Mouse (Mus musculus) adrenal gland, postnatal 10 days (tissue): ENCODE measurements around the gene Appbp2. TPM values are rescaled to one million over a fixed set of nuclear protein-coding genes. Genes with fewer than 3 reads are reported as not detected.
"Not testable (repeated sequence)": the region's sequence is repeated elsewhere in the genome, so short reads cannot be mapped to it uniquely, and the experiment has no call there.

Experiments
- DNase-seq: peaks from one replicate; pipeline ENCODE4 v3.0.0; 2021; ENCODE audit warnings: mixed read lengths
- total RNA-seq, 2 experiments: library from RNA; stranded (reverse); gene quantifications; 2 replicates each; pipeline ENCODE4 v1.2.3; 2021

Appbp2 gene
- total RNA-seq, 2 experiments from 2014 or later: 40.5 to 41.1 TPM

DNA sequence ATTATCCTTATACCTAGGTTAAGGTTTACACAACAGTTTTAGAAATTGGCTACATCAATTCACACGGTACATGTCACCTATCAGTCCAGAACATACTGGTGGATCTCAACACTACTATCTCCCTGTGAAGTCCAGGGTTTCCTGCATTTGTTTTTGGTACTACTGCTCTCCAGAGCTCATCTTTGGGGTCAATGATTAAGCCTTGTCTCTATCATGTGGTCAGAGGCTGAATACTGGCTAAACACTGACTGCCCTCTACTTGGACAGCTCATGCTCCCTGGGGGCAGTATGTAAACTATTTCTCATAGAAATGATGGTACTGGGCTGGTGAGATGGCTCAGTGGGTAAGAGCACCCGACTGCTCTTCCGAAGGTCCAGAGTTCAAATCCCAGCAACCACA, 11.7 kb downstream of the Appbp2 start:
- no peak for DNase-seq

DNA sequence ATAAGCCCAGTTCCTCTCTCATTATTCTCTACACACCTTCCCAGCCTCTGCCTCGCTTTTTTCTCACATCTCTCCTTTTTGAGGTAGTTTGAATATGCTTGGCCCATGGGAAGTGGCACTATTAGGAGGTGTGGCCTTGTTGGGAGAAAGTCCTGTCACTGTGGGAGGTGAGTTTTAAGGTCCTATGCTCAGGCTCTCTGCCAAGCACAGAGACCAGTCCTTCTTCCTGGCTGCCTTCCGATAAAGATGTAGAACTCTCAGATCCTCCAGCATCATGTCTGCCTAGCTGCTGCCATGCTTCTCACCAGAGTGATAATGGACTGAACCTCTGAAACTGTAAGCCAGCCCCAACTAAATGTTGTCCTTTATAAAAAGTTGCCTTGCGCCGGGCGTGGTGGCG, 12.4 kb downstream of the Appbp2 start:
- no peak for DNase-seq

DNA sequence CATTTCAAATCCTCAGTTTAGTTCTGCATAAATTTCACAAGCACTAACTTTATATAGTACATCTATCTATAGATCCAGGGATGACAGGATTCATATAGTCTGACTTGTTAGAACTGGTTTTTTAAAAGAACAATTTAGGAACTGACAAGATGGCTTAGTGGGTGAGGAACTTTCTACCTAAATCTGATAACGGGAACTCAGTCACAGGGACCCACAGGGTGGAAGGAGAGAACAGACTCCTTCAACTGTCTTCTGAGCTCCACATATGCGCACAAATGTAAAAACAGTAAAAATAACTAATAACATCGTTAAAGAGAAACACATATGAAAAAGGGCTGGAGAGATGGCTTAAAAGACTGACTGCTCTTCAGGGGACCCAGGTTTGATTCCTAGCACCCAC, 15.9 kb downstream of the Appbp2 start:
- DNase-seq: no peak

DNA sequence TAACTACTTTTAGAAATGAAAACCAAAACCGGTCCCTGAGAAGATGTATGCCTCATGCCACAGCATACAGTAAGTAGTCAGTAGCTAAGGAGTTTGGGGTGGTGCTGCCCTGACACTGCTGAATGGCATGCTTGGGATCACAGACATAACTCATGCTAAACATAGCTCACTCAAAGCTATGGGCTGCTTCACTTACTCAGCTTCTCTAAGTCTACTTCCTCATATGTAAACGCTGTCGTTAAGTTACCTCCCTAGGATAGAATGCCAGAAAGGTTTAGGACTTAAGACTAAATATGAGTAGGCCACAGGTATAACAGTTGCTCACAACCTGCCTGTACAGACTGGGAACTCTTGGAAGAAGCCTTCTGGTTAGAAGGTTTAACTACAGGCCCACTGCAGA, 20.3 kb downstream of the Appbp2 start:
- DNase-seq: no peak

DNA sequence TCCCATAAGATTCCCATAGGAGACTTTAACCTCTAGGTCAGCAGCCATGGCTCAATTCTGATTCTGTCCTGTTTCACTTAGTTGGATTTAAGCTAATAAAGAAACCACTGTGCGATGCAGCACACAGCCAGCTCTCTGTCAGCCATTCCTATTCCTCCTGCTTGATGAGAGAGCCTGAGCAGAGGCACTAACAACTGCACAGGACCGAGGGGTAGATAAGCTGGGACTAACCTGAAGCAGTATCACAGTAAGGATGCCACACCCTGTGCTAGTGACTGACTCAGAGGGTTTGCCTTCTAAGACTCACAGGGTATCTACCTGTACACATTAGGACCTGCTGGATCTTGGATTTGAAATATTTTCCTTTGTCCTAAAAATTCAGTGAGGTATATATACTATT, 21.7 kb downstream of the Appbp2 start:
- no peak for DNase-seq

DNA sequence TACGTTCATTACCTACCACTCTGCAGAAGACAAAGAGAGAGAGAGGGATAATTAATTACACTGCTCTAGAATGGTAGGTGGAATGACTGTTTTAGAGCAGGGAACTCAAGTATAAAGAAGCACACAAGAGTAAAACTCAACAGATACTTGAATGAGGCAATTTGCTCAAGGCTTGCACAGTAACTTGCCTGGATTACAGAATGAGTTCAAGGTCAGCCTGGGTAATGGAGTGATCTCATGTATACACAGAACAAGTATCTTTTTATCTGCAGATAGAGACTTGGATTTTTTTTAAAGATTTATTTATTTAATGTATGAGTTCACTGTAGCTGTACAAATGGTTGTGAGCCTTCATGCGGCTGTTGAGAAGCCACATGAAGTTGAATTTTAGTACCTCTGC, 23.8 kb downstream of the Appbp2 start:
- DNase-seq: peak; percentile 22

DNA sequence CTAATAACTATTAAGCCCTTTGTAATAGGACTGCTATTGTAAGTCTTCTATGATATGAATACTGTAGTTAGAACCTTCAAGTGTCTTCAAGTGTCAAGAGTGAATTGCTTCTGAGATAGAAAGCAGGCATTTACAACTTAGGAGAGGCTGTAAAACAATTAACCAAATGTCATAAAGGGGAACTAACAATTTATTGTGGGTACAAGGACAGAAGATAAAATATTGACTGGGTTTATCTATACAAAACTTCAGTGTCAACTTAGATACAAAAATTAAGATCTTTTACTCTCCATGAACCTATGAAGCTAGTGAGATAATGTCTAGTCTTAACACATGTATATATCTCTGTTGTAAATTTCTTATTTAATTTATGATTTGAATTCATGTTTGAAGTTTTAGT, 28.7 kb downstream of the Appbp2 start:
- DNase-seq: no peak

DNA sequence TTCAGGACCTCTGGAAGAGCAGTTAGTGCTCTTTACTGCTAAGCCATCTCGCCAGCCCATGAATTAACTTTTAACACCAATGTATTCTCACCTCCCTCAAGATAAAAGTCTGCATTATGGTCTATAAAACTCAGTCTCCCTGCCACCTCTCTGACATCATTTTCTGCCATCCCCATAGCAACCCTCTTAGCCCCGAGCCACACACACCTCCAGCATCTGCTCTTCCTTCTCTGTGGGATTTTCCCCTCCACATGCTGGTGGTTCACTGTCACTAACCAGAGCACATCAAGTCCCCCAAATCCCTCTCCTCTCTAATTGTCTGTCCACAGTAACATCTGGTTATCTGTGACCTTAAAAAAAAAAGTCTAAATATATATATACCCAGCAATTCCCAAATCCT, 36.0 kb downstream of the Appbp2 start:
- DNase-seq: no peak

DNA sequence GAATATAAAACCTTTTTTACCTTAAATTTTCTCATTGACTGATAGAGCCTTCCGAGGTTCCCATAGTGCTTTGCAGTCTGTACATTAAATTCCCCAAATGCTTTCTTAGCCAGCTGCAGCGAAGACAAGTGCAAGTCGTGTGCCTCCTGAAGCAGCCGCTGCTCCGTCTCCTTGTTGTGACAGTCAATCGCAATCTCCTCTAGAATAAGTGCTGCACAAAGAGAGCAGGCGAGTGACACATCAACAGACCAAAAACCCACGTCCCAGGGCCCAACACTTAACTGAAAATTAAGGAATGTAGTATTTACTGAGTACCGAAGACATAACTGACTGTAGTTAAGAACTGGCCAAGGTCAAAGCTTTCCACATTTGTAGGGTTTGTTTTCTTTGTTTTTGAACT, 38.9 kb downstream of the Appbp2 start:
- DNase-seq: no peak

DNA sequence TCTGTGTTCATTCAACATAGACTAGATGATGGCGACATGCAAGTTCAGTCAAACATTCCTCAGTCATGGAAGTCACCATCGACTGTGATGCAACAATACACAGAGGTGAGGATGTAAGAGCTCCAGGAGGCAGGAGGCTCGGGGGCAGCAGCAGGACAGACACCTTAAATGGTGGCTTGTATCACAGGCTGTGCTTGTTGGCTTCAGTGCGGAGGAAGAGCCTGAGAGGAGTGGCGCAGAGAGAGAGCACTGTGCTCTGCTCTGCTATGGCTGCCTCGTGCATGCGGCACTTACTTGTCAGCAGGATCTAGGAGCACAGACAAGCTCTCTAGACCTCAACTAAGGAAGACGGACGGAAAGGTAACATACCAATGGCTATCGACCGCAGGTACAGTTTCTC, 40.7 kb downstream of the Appbp2 start:
- DNase-seq: no peak

DNA sequence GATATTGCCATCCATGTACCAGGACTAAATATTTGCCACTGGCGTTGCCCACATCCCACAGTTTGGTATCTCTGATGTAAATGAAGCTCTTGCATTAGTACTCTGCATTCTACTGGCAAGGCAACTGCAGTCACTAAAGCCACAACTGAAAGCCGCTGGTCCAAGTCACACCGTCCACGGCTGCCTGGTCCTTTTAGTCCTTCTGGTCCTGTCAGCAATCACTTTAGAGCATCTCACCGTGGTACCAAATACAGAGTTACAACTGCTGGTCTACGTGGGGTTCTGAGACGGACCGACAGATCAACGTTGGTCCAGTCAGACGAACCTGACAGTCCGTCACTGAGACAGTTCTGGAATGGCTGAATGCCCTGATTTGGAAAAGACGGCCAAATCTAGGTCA, 44.2 kb downstream of the Appbp2 start:
- DNase-seq: no peak

DNA sequence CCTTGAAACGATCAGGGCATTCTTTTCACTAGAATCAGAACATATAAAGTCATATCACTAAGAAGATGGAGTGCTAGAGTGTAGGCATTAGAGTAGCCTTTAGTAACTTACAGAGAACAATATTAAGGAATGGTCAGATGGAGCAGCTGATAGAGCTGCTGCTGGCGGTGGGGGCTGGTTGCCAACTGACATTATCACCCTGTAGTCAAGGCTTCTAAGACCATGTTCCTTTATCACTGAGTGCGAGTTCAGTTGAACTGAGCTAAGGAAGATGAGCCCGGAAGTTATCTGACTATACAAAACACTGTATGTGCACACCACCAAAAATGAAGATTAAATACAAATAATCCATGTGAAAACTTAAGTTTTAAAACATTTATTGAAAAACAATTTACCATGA, 45.8 kb downstream of the Appbp2 start:
- no peak for DNase-seq

DNA sequence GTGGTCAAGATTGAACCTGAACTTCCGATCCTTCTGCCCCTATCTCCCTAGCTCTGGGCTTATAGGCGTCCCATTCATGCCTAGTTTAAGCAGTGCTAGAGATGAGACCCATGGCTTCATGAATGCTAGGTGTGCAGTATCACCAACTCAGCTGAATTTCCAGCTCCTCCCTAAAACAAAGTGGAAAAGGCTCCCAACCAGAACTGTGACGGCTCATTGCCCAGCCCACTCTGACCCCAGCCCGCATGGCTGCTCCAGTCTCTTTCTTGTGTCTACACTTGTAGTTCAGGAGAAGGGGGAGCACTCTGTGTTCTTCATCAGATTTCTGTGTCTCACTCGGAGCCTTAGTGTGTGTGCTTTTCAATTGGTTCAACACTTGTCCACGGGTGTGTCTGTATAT, 50.1 kb downstream of the Appbp2 start:
- no peak for DNase-seq

DNA sequence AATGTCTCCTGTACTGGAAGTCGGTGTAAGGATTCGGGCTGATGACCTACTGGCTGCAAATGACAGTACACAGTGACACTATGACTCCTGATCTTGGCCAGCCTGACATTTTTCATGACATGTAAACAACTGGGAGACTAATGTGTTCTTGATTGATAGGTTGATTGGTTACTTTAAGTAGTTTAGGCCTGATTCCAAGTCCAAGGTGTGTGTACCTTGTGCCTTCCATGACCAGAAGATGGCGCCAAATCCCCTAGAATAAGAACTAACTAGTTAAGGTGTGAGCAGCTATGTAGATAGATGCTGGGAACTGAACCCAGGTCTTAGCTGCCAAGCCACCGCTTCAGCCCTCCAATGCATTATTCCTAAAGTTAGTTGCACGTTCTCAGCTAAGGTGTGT, 50.8 kb downstream of the Appbp2 start:
- peak; percentile 49 for DNase-seq

DNA sequence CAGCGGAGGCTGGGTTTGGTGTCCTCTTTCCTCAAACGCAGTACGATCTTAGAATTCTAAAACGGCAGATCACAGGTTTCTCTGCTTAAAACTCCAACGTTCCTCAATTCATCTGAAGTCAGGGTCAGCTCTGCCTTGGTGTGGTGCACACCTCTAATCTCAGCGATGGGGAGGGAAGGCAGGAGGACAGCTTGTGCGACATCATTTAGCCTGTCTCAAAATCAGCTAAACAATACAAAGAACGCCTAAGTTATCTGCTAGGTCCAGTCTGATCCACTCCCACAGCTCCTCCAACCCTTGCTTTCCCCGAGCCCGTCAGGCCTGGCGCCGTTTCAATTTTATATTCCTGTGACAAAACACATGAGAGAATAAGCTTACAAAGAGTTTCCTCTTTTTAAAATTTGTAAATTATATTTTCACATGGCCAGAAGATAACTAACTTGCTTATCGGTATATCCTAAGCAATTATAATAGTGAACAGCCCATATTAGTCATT, 51.6 kb downstream of the Appbp2 start:
- peak; percentile 54 for DNase-seq

DNA sequence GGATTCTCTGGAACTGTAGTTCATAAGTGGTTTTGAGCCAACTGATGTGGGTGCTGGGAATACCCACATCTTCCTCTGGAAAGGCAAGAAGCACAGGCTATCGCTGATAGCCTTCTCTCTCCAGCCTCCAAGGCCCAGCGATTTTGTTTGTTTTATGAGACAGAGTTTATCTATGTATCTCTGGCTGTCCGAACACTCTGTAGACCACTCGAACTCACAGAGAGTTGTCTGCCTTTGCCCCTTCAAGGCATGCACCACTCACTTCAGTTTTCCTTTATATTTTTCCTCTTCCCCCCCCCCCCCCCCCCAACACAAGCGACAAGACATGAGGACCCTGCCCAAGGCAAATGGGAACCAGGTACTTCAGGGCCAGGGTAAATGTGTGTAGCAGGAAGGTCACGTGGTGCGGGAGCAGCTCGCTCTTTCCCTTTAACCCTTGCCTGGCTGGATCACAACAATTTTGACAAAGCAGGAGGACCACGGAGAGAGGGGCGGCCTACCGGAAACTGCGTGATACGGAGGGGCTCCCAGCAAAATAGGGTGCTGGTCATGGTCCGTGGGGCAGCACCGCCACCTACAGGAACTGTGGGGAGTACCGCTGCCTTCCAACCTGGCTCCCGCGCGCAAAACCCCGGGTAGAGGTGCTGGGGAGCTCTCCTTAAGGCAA, 52.2 kb downstream of the Appbp2 start:
- DNase-seq: peak; percentile 81

DNA sequence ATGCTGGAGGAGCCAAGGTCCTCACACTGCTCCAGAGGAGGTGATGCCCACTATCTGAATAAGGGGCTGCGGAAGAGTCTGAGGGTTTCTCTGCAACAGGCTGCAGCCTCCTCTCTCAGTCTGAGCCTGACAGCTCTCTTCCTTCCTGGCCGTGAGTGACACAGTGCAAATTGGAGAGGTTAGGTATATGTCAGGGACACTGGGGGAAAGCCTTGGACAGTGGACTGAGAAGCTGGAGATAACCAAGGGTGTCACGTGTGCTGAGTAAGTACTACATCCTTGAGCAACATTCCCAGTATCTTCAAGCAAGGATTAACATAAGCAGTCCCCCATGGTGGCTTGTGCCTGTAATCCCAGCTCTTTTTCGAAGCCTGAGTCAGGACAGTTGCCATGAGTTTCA, 56.5 kb downstream of the Appbp2 start:
- DNase-seq: no peak

DNA sequence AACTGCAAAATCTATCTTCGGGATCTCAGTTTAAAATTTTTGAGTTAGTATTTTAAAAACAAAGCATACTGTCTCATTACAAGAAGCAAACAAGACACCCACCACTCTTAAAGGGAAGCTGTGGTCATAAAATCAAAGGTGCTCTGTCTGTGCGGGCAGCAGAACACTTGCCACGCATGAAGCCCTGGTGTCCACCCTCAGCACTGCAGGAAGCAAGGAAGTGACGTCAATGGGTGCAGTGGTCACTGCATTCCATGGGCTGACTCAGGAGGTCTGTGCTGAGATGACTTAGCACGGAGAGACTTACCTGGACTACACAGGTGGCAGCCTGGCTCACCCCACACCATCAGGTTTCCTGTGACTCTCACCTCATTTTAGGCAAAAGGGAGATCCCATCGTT, 57.2 kb downstream of the Appbp2 start:
- no peak for DNase-seq

DNA sequence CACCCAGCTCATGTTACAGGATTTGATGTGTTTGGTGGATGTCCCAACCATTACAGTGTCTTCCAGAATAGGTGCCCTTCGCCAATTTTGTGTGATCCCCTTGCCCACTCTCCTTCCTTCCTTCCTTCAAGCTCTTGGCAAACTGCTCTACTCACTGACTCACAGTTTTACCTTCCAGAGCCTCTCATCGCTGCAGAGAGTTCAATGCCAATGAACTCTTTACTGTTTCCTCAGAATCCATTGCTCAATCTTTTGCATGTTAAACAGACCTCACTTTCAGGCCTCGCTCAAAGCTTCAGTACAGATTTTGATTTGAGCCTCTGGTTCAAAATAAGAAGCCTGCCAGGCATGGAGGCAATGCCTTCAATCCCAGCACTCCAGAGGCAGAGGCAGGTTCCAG, 59.0 kb downstream of the Appbp2 start:
- DNase-seq: no peak

DNA sequence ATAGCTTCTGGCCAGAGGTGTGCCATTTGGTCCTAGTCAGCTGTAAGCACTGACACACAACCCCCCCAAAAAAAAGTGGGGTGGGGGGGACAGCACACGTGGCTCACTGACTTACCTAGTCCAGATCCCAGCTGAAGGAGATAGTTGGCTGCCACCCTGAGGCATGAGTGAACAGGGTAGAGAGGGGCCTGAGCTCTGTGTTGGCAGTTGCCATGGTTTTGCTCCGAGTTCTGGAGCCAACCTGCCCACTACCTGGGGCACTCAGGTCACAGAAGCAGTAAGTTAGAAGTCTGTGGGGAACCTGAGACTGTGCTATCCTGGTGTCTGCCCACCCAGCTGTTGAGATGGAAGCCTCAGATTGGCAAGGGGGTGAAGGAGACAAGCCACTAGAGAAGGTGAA, 64.1 kb downstream of the Appbp2 start:
- no peak for DNase-seq

DNA sequence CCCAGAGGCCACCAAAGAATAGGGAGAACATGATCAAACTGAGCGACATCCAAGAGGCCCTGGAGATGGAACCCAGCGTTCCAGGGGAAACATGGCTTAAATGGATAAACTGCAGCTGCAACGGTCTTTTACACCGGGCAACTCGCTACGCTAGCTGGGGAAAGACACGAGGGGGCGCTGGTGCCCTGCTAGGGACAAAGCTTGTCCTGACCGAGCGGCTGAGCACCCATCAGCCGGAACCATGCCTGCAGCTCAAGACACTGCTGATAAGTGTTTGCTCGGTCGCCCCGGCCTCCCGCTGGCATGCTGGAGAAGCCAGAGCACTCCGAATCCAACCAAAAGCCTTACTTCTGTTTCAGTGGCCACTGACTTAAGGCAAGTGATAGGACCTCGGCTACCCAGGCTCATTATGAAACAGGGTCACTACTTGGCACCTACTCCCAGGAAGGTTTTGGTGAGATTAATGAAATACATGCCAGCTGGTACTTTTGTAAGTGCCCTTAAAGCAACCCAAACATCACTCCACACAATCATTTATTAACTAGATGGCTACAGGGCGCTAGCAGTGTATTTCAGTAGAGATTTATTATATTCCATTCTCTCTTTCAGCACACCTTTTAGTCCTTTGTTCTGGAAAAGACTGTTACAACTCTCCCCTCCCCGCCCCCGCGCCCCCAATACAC, 64.7 kb downstream of the Appbp2 start, which contains the start of gene 1700125H20Rik:
Gene 1700125H20Rik, plus strand, starts transcription at position 347 of the 683 bp plus-strand sequence.
- DNase-seq: peak; percentile 97

DNA sequence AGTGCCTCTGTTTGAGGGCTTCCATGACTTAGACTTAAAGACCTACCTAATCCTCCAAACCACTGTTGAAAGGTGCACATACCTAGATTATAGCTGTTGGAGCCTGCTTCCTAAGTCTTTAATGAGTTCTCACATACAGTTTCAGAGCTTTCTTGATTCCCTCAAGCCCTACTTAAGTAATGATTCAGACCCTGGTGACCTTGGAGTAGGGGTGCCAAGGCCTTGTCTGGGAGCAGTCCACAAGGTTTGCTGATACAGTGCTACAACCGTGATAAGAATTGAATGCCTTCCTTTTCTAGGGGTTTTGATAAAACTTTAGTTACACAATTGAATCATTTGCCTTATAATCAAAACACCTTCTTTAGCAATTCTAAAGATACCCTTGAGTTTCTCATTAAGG, 67.4 kb downstream of the Appbp2 start:
- DNase-seq: no peak

DNA sequence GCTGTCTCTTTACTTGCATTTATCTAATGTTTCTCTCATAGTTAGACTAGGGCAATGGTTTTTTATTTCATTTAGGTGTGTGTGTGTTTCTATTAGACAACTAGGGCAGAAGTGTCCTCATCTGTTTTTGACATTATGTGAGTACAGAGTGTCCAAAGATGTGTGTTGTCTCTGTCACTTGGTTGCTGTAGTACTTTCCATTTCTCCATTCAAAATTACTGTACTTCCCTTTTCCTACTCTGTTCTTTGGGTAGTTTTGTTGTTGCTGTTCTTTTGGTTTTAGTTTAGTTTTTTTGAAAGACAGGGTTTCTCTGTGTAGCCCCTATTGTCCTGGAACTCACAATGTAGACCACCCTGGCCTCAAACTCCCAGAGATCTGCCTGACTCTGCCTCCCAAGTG, 70.6 kb downstream of the Appbp2 start:
- no peak for DNase-seq

DNA sequence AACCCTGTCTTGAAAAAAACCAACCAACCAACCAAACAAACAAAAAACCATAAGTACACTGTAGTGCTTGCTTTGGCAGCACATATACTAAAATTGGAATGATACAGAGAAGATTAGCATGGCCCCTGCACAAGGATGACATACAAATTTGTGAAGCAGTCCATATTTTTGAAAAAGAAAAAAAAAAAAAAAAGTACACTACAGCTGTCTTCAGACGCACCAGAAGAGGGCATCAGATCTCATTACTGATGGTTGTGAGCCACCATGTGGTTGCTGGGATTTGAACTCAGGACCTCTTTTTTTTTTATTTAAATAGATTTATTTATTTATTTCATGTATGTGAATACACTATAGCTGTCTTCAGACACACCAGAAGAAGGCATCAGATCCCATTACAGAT, 71.9 kb downstream of the Appbp2 start:
- not testable (repeated sequence) for DNase-seq
